Mouse (Mus musculus): ENCODE results near the gene 1810049J17Rik. TPM values are rescaled to one million over a fixed set of nuclear protein-coding genes. Genes with fewer than 3 reads are reported as not detected.
"Not testable (repeated sequence)": the region's sequence is repeated elsewhere in the genome, so short reads cannot be mapped to it uniquely, and the experiment has no call there.

Gene 1810049J17Rik
- 1 to 10 TPM in 1 of 2 experiments, not detected in 1; 1.8 TPM for total RNA-seq (2021)
- long read RNA-seq, experiment 1, result 0 reads
- long read RNA-seq, experiment 2, partial matches to known transcripts, result 0 of 2 reads
- long read RNA-seq, experiment 2, other reads (novel, unspliced or antisense), result 0 of 2 reads

- peak; percentile 20 to 30 for DNase-seq (ENCODE audit: low spot score in 2 of 2)
Observed at GRCm38 (mm10) chr15:12321788-12322621, at the start of gene 1810049J17Rik. Gene 1810049J17Rik, minus strand, starts transcription at chr15:12321899.

GRCm38 (mm10) chr15:12371183-12371582 is 49.5 kb upstream of the 1810049J17Rik start:
- DNase-seq (ENCODE audit: low spot score in 2 of 2), result peak in 1 of 2 experiments; percentile 54

GRCm38 (mm10) chr15:12370096-12370495 is 48.4 kb upstream of the 1810049J17Rik start:
- DNase-seq (ENCODE audit: low spot score in 2 of 2), result no peak

GRCm38 (mm10) chr15:12368850-12369249 is 47.2 kb upstream of the 1810049J17Rik start:
- no peak for DNase-seq (ENCODE audit: low spot score in 2 of 2)

- DNase-seq (ENCODE audit: low spot score in 2 of 2), result no peak
Observed at GRCm38 (mm10) chr15:12368357-12368756, 46.7 kb upstream of the 1810049J17Rik start.

- no peak for DNase-seq (ENCODE audit: low spot score in 2 of 2)
Observed at GRCm38 (mm10) chr15:12367306-12368080, 45.8 kb upstream of the 1810049J17Rik start.

- not testable (repeated sequence) for DNase-seq (ENCODE audit: low spot score in 2 of 2)
Observed at GRCm38 (mm10) chr15:12366580-12367305, 45.0 kb upstream of the 1810049J17Rik start.

GRCm38 (mm10) chr15:12366072-12366469 is 44.4 kb upstream of the 1810049J17Rik start:
- no peak for DNase-seq (ENCODE audit: low spot score in 2 of 2)

- DNase-seq (ENCODE audit: low spot score in 2 of 2), result no peak
Observed at GRCm38 (mm10) chr15:12365416-12366071, 43.8 kb upstream of the 1810049J17Rik start.

GRCm38 (mm10) chr15:12364096-12364495 is 42.4 kb upstream of the 1810049J17Rik start:
- DNase-seq (ENCODE audit: low spot score in 2 of 2), result no peak

GRCm38 (mm10) chr15:12362701-12363040 is 41.0 kb upstream of the 1810049J17Rik start:
- no peak for DNase-seq (ENCODE audit: low spot score in 2 of 2)

- no peak for DNase-seq (ENCODE audit: low spot score in 2 of 2)
Observed at GRCm38 (mm10) chr15:12362001-12362700, 40.5 kb upstream of the 1810049J17Rik start.

GRCm38 (mm10) chr15:12360519-12361212 is 39.0 kb upstream of the 1810049J17Rik start:
- no peak for DNase-seq (ENCODE audit: low spot score in 2 of 2)

GRCm38 (mm10) chr15:12358384-12358783 is 36.7 kb upstream of the 1810049J17Rik start:
- no peak for DNase-seq (ENCODE audit: low spot score in 2 of 2)

- DNase-seq (ENCODE audit: low spot score in 2 of 2), result no peak
Observed at GRCm38 (mm10) chr15:12357459-12357858, 35.8 kb upstream of the 1810049J17Rik start.

- DNase-seq (ENCODE audit: low spot score in 2 of 2), result no peak
Observed at GRCm38 (mm10) chr15:12355907-12356306, 34.2 kb upstream of the 1810049J17Rik start.

GRCm38 (mm10) chr15:12355261-12355660 is 33.6 kb upstream of the 1810049J17Rik start:
- DNase-seq (ENCODE audit: low spot score in 2 of 2), result no peak

- no peak for DNase-seq (ENCODE audit: low spot score in 2 of 2)
Observed at GRCm38 (mm10) chr15:12354281-12354810, 32.6 kb upstream of the 1810049J17Rik start.

- no peak for DNase-seq (ENCODE audit: low spot score in 2 of 2)
Observed at GRCm38 (mm10) chr15:12351470-12351869, 29.8 kb upstream of the 1810049J17Rik start.
